Mouse (Mus musculus) small intestine, adult 10 weeks (tissue): Measurements from ENCODE around the gene Tmem132a. TPM values are rescaled to one million over a fixed set of nuclear protein-coding genes. Genes with fewer than 3 reads are reported as not detected.

Source experiments
- polyA plus RNA-seq: library from polyadenylated mRNA; stranded (reverse); fragments of 350-450 nt; fragmentation: Illumina TruSeq; extraction: RNeasy Lipid Tissue Mini Kit (QIAGEN cat#74804); gene quantifications from one replicate; pipeline ENCODE4 v1.2.3, GENCODE M21; 2014; ENCODE audit warnings: low replicate concordance

The Tmem132a gene
- polyA plus RNA-seq: not detected

GRCm38 (mm10) chr19:10869886-10870527 is at the start of gene Tmem132a:
Gene Tmem132a, minus strand, starts transcription at chr19:10869940.

GRCm38 (mm10) chr19:10895016-10895528 is 25.3 kb upstream of the Tmem132a start, which contains the start of gene Prpf19:
Gene Prpf19, plus strand, starts transcription at chr19:10895231.

GRCm38 (mm10) chr19:10881426-10882154 is 11.8 kb upstream of the Tmem132a start, which contains the start of gene Tmem109:
Gene Tmem109, minus strand, starts transcription at chr19:10882001.

GRCm38 (mm10) chr19:10839010-10839892 is 30.5 kb downstream of the Tmem132a start, which contains the start of gene Slc15a3:
Gene Slc15a3, plus strand, starts transcription at chr19:10839727.

GRCm38 (mm10) chr19:10829436-10830175 is 40.1 kb downstream of the Tmem132a start, which contains the start of gene Cd6:
Gene Cd6, minus strand, starts transcription at chr19:10830058.

Other genes starting within 250 kb of the Tmem132a start
- gene Vwce, start 235.7 kb downstream of the Tmem132a start, polyA plus RNA-seq: 3.6 TPM
- gene Pga5, start 191.9 kb downstream of the Tmem132a start, polyA plus RNA-seq: not detected
- 1.3 TPM for gene Vps37c, start 181.2 kb downstream of the Tmem132a start, polyA plus RNA-seq
- gene Cd5, start 130.9 kb downstream of the Tmem132a start, polyA plus RNA-seq: not detected
- not detected for gene Cd6, start 39.9 kb downstream of the Tmem132a start, polyA plus RNA-seq
- 1.2 TPM for gene Slc15a3, start 30.2 kb downstream of the Tmem132a start, polyA plus RNA-seq
- 1.7 TPM for gene Tmem109, start 12.1 kb upstream of the Tmem132a start, polyA plus RNA-seq
- gene Prpf19, start 25.3 kb upstream of the Tmem132a start, polyA plus RNA-seq: 17.9 TPM
- not detected for gene Zp1, start 50.7 kb upstream of the Tmem132a start, polyA plus RNA-seq
- not detected for gene Ptgdr2, start 67.2 kb upstream of the Tmem132a start, polyA plus RNA-seq
- gene Ccdc86, start 79.3 kb upstream of the Tmem132a start, polyA plus RNA-seq: 1.0 TPM
- 10.1 TPM for gene Ms4a10, start 104.7 kb upstream of the Tmem132a start, polyA plus RNA-seq
- gene Ms4a15, start 123.3 kb upstream of the Tmem132a start, polyA plus RNA-seq: not detected
- gene Ms4a18, start 148.1 kb upstream of the Tmem132a start, polyA plus RNA-seq: 106 TPM
- 313 TPM for gene Ms4a8a, start 211.2 kb upstream of the Tmem132a start, polyA plus RNA-seq